Mouse (Mus musculus) lung, embryonic 16.5 days (tissue): Measurements from ENCODE around the gene Dhx58. TPM values are rescaled to one million over a fixed set of nuclear protein-coding genes. Genes with fewer than 3 reads are reported as not detected.
"Not testable (repeated sequence)": the region's sequence is repeated elsewhere in the genome, so short reads cannot be mapped to it uniquely, and the experiment has no call there.

Experiments
- ATAC-seq: fragments of 200-750 bp; cut with Nextera tagmentation; 2 replicates; pipeline ENCODE4 v1.8.0; 2017; ENCODE audit warnings: low read depth, mild to moderate bottlenecking, moderate library complexity
- H3K27ac ChIP-seq: fragments of 300-500 bp; sonication (generic); 2 replicates; pipeline ENCODE4 v1.5.1; 2014; ENCODE audit warnings: mild to moderate bottlenecking, control low read depth, low read length
- H3K27me3 ChIP-seq: fragments of 300-500 bp; sonication (generic); 2 replicates; pipeline ENCODE4 v1.6.1; 2014; ENCODE audit warnings: low read depth, low read length, mixed read lengths; ENCODE audit not compliant: control insufficient read depth, insufficient read depth
- H3K36me3 ChIP-seq: fragments of 300-500 bp; sonication (generic); 2 replicates; pipeline ENCODE4 v1.6.1; 2014; ENCODE audit warnings: low read length; ENCODE audit not compliant: control insufficient read depth, insufficient read depth
- H3K4me1 ChIP-seq: fragments of 300-500 bp; sonication (generic); replicated peaks from 2 replicates; pipeline ENCODE4 v1.6.1; 2014; ENCODE audit warnings: low read length, mixed read lengths; ENCODE audit not compliant: control insufficient read depth, insufficient read depth
- H3K4me2 ChIP-seq: fragments of 300-500 bp; sonication (generic); 2 replicates; pipeline ENCODE4 v1.6.1; 2014; ENCODE audit warnings: low read depth, low read length, control low read depth
- H3K4me3 ChIP-seq: fragments of 300-500 bp; sonication (generic); 2 replicates; pipeline ENCODE4 v1.5.1; 2014; ENCODE audit warnings: mild to moderate bottlenecking, low read length, control low read depth
- H3K9ac ChIP-seq: fragments of 300-500 bp; sonication (generic); 2 replicates; pipeline ENCODE4 v1.6.1; 2014; ENCODE audit warnings: low read length, control low read depth
- H3K9me3 ChIP-seq: fragments of 300-500 bp; sonication (generic); 2 replicates; pipeline ENCODE4 v1.6.1; 2016; ENCODE audit warnings: low read length; ENCODE audit not compliant: control insufficient read depth
- WGBS: fragments of 180-500 bp; shearing (Covaris S2); extraction: QIAGEN DNeasy Blood & Tissue Kit; methylation state at CpG from one replicate; pipeline ENCODE4 v1.1.7; 2014; 5-methylcytosine and 5-hydroxymethylcytosine counted together
- polyA plus RNA-seq: library from polyadenylated mRNA; unstranded; fragments of >200 nt; fragmentation: Nextera tagmentation; extraction: Ambion mirVana; gene quantifications from 2 replicates; pipeline ENCODE4 v1.2.1, GENCODE M21; 2015

Gene Dhx58
- polyA plus RNA-seq, 1 experiment from 2014 or later, result 2.9 TPM

- no peak for ATAC-seq
- H3K4me3 ChIP-seq, result no peak overlapping the region
- H3K4me2 ChIP-seq, result no peak overlapping the region
- no peak overlapping the region for H3K27ac ChIP-seq
- no peaks in the 10 kb centered on the region for H3K4me1 ChIP-seq
- 68% methylated on average over 5 of the region's 5 CpGs for WGBS
- no peaks in the 10 kb centered on the region for H3K36me3 ChIP-seq
- H3K9ac ChIP-seq, result no peak overlapping the region
- no peaks in the 10 kb centered on the region for H3K9me3 ChIP-seq
- no peaks in the 10 kb centered on the region for H3K27me3 ChIP-seq
Measured at GRCm38 (mm10) chr11:100681826-100682225, 22.2 kb downstream of the Dhx58 start.

GRCm38 (mm10) chr11:100677810-100678209, 26.3 kb downstream of the Dhx58 start:
- Histone ChIP-seq H3K27ac (no peak overlapping the region), H3K9ac (no peak overlapping the region), H3K36me3 (no peaks in the 10 kb centered on the region), H3K4me3 (no peak overlapping the region), H3K4me2 (no peak overlapping the region), H3K9me3 (no peaks in the 10 kb centered on the region), H3K4me1 (no peaks in the 10 kb centered on the region), H3K27me3 (peaks cover 5% of the 10 kb centered on the region)
- ATAC-seq, result no peak
- WGBS, result 45% methylated on average over 7 of the region's 7 CpGs

GRCm38 (mm10) chr11:100673169-100673568, 30.9 kb downstream of the Dhx58 start:
- Histone ChIP-seq H3K27ac (no peak overlapping the region), H3K9me3 (no peaks in the 10 kb centered on the region), H3K27me3 (peaks cover 9% of the 10 kb centered on the region), H3K9ac (peak overlapping the region; percentile 50), H3K36me3 (no peaks in the 10 kb centered on the region), H3K4me3 (no peak overlapping the region; the same call in 1 of the 2 replicates), H3K4me1 (no peaks in the 10 kb centered on the region), H3K4me2 (0 out of 2 replicates have a peak overlapping the region, but pooled peaks have one; percentile 1)
- ATAC-seq, result peak; percentile 66; the same call in 1 of the 2 replicates
- WGBS, result 2% methylated on average over 23 of the region's 23 CpGs

- no peak overlapping the region for H3K9ac ChIP-seq
Measured at GRCm38 (mm10) chr11:100671956-100672355, 32.1 kb downstream of the Dhx58 start.

GRCm38 (mm10) chr11:100671049-100671448, 33.0 kb downstream of the Dhx58 start:
- no peak overlapping the region for H3K4me2 ChIP-seq
- no peaks in the 10 kb centered on the region for H3K4me1 ChIP-seq
- ATAC-seq, result no peak
- H3K9me3 ChIP-seq, result no peaks in the 10 kb centered on the region
- H3K9ac ChIP-seq, result no peak overlapping the region
- 44% methylated on average over 1 of the region's 1 CpGs for WGBS
- H3K27me3 ChIP-seq, result peaks cover 9% of the 10 kb centered on the region
- H3K27ac ChIP-seq, result no peak overlapping the region
- no peak overlapping the region for H3K4me3 ChIP-seq
- H3K36me3 ChIP-seq, result no peaks in the 10 kb centered on the region

More at GRCm38 (mm10) chr11:100671956-100672355, 32.1 kb downstream of the Dhx58 start:
- no peak overlapping the region for H3K4me2 ChIP-seq
- whole genome bisulfite sequencing, result 51% methylated on average over 2 of the region's 2 CpGs
- no peaks in the 10 kb centered on the region for H3K36me3 ChIP-seq
- no peak overlapping the region for H3K4me3 ChIP-seq
- no peaks in the 10 kb centered on the region for H3K4me1 ChIP-seq
- H3K9me3 ChIP-seq, result no peaks in the 10 kb centered on the region
- no peak for ATAC-seq
- no peak overlapping the region for H3K27ac ChIP-seq
- H3K27me3 ChIP-seq, result peaks cover 9% of the 10 kb centered on the region

- Histone ChIP-seq H3K27me3 (no peaks in the 10 kb centered on the region), H3K4me3 (no peak overlapping the region), H3K36me3 (no peaks in the 10 kb centered on the region), H3K4me2 (no peak overlapping the region), H3K9ac (no peak overlapping the region), H3K9me3 (no peaks in the 10 kb centered on the region), H3K4me1 (no peaks in the 10 kb centered on the region; the same call in 1 of the 2 replicates), H3K27ac (no peak overlapping the region)
- no peak for ATAC-seq
- 53% methylated on average over 10 of the region's 10 CpGs for WGBS
Measured at GRCm38 (mm10) chr11:100659806-100660205, 44.3 kb downstream of the Dhx58 start.

GRCm38 (mm10) chr11:100656458-100656857, 47.6 kb downstream of the Dhx58 start:
- no peak overlapping the region; the same call in 1 of the 2 replicates for H3K9ac ChIP-seq
- ATAC-seq, result peak; percentile 62
- 7% methylated on average over 6 of the region's 6 CpGs for WGBS
- no peaks in the 10 kb centered on the region; the same call in 1 of the 2 replicates for H3K4me1 ChIP-seq
- no peak overlapping the region for H3K4me2 ChIP-seq
- H3K4me3 ChIP-seq, result no peak overlapping the region
- no peak overlapping the region for H3K27ac ChIP-seq
- H3K9me3 ChIP-seq, result no peaks in the 10 kb centered on the region
- no peaks in the 10 kb centered on the region for H3K27me3 ChIP-seq
- H3K36me3 ChIP-seq, result no peaks in the 10 kb centered on the region

GRCm38 (mm10) chr11:100655589-100655988, 48.5 kb downstream of the Dhx58 start:
- not testable (repeated sequence) for H3K27me3 ChIP-seq, H3K27ac ChIP-seq, H3K9ac ChIP-seq, H3K36me3 ChIP-seq, H3K4me1 ChIP-seq, H3K9me3 ChIP-seq, H3K4me3 ChIP-seq, H3K4me2 ChIP-seq, ATAC-seq
- WGBS, result 58% methylated on average over 2 of the region's 3 CpGs

- no peak for ATAC-seq
- H3K27ac ChIP-seq, result no peak overlapping the region
- no peaks in the 10 kb centered on the region for H3K9me3 ChIP-seq
- H3K27me3 ChIP-seq, result peaks cover 5% of the 10 kb centered on the region; the same call in 1 of the 2 replicates
- no peaks in the 10 kb centered on the region for H3K36me3 ChIP-seq
- 21% methylated on average over 3 of the region's 3 CpGs for WGBS
- H3K9ac ChIP-seq, result no peak overlapping the region
- H3K4me2 ChIP-seq, result no peak overlapping the region
- H3K4me1 ChIP-seq, result no peaks in the 10 kb centered on the region; the same call in 1 of the 2 replicates
- no peak overlapping the region for H3K4me3 ChIP-seq
Measured at GRCm38 (mm10) chr11:100651748-100652147, 52.3 kb downstream of the Dhx58 start.

- ATAC-seq, result no peak
- no peak overlapping the region for H3K9ac ChIP-seq
- peaks cover 5% of the 10 kb centered on the region; the same call in 1 of the 2 replicates for H3K27me3 ChIP-seq
- H3K4me1 ChIP-seq, result no peaks in the 10 kb centered on the region; the same call in 1 of the 2 replicates
- no peaks in the 10 kb centered on the region for H3K36me3 ChIP-seq
- no peak overlapping the region for H3K4me2 ChIP-seq
- H3K9me3 ChIP-seq, result no peaks in the 10 kb centered on the region
- WGBS, result 11% methylated on average over 8 of the region's 8 CpGs
- H3K27ac ChIP-seq, result no peak overlapping the region
- no peak overlapping the region for H3K4me3 ChIP-seq
Measured at GRCm38 (mm10) chr11:100651205-100651604, 52.9 kb downstream of the Dhx58 start.
